Mouse (Mus musculus): ENCODE results near the gene Rnase11. TPM values are rescaled to one million over a fixed set of nuclear protein-coding genes. Genes with fewer than 3 reads are reported as not detected.

The Rnase11 gene
- total RNA-seq (2023) = not detected

DNA sequence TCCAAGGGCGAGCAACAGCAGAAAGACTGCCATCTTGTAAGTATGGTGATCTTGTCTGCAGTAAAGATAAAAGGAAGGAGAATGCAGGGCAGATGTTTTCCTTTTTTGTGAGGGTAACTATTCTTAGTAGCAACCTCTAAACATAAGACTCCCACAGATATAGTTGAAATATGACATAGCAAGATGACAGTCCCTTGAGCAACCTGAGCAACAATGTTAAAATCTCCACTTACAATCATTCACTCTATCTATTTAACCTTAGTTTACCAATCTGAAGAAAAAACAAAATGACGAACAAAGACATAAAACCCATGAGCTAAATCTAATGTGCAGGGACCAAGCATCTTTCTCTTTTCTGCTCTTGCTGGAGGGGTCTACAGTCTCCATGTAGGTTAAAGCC lies at the start of gene Rnase11:
TSS of gene Rnase11 (minus strand) at position 101 of the 400 bp plus-strand sequence.

DNA sequence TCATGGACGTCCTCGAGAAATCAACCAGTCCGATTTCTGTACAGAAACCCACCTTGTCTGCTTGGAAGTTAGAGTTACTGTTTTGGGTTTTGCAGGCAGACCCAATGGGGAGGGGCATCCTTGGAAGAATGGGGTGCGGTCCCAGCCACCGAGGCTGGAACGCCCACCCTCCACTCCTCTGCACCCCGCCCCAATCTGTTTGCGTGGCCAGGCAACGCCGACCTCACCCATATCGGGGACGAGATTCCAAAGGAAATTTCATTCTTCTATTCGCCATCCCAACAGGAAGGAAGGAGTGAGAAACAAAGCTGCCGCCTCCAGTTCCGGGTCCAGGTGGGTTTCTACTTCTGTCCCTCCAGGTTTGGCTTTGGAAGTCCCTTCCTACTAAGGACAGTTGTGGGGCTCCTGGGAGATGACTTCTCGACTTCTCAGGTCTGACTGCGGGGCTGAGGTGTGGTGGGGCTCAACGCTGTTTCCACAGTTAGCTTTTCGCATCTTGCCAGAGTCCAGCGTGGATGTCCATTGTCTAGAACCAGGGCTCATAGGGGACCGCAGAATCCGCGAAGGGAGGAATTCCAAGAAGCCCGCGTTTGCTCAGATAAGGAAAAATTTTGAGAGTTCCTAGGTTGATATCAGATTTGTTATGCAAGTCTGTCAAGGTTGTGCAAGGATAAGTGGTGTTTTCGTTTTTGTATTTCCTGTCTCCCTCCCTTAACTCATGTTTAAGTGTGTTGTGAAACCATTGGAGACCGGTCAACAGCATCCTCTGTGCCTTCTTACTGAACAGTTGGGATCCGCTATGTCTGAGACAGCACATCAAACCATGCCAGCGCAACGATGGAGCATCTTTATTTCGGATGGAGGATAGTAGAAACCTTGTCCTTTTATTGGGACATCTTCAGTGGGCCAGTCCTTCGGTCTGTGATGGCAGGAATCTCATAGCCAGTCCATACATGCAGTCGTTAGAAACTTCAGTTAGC lies 41.2 kb upstream of the Rnase11 start, which contains the start of the genes Rnase4 and Ang:
TSS of gene Rnase4 (plus strand) at position 157 of the 980 bp plus-strand sequence.
TSS of gene Ang (plus strand) at position 230 of the 980 bp plus-strand sequence.

DNA sequence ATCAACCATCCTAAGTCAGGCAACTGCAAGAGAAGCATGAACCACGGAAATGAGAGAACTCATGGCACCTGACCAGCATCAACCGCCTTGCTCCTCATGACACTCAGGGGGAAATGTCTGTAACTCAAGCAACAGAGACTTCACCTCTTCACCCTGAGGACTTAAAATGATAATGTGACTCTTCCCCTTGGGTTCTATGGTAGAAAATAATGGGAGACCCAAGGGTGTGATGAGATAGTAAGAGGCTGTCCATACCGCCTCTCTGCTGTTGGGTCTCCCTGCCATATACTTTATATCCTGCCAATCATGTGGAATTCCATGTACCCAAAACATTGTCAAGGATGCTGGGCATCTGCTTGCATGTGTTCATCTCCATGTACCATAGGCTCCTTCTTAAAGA lies 24.4 kb upstream of the Rnase11 start, which contains the start of gene Olfr750:
TSS of gene Olfr750 (minus strand) at position 101 of the 400 bp plus-strand sequence.

DNA sequence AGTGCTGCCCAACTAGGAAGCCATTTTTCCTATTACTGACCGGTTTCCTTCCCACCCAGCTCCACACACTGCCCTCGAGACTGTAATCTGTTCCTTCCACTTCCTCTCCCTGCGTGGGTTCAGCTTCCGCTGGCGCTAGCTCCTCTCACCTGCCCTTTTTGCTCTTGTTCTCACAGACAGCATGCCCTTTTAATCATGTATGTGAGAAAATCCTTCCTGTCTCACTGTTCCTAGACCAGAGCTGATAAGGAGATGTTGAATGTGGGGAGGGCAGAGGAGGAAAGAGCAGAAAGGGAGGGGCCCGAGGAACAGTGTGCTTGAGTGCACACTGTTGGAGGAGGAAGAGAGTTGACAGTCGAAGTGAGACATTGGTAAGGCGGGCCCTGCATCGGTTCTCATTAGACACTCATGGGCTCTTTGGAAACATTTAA lies 7.5 kb upstream of the Rnase11 start, which contains the start of gene Rnase12:
TSS of gene Rnase12 (minus strand) at position 261 of the 431 bp plus-strand sequence.

DNA sequence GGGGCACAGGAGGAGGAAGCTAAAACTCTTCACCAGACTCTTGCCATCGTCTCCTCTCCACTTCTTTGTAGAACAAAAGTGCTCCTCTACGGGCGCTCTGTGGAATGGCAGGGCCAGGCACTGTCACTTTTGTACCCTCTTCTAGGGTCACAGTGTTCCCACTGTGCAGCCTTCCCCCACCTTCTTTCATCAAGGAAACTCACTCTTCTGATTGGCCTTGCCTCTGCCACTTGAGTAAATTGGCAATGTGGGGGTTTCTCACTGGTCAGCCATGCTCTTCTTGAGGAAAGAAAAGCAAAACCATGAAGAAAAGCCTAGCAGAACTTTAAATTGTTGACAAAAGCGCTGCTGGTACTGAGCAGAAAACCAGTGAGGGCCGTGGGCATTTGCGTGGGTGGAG lies 8.2 kb downstream of the Rnase11 start, which contains the start of gene Rnase9:
TSS of gene Rnase9 (minus strand) at position 101 of the 400 bp plus-strand sequence.

DNA sequence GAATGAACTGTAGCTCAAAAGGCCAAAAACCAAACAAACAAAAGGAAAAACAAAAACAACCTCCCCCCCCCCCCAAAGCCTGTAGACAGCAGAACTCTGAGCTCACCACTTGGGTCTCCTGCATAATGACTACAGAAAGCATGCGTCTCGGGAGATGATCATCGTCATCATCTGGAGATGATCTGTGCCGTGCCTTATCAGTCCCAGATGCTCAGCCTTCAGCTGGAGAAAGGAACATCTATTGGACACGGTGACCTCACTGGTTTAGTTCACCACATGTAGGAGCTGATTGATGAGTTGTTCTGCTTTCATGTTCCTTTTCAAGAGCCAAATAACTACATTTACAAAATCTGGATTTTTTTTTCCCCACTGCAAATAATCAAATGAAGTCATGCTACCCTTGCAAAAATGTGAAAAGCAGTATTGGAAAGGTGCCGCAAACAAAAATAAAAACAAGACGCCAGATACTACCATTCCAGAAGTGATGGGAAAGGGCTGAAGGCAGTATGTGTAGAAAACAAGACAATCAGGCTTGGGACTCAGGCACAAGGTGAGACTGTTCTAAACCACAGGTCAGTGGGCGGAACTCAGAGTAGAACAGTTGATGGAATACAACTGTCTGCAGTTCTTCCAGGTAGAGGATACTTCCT lies 42.7 kb downstream of the Rnase11 start, which contains the start of gene Rnase10:
TSS of gene Rnase10 (plus strand) at position 600 of the 650 bp plus-strand sequence.

Other genes with a start within 250 kb of the Rnase11 start
- not detected for gene Ccnb1ip1, start 242.4 kb downstream of the Rnase11 start, total RNA-seq (2023)
- 10 to 100 TPM; 24.8 to 32.1 TPM for gene Parp2, start 242.3 kb downstream of the Rnase11 start, total RNA-seq (2023)
- gene Tep1, start 179.6 kb downstream of the Rnase11 start, total RNA-seq (2023) = 10 to 100 TPM; 44.4 to 66.7 TPM
- under 1 TPM in 1 of 2 experiments, not detected in 1; 0.33 TPM for gene Klhl33, start 152.7 kb downstream of the Rnase11 start, total RNA-seq (2023)
- gene Osgep, start 125.3 kb downstream of the Rnase11 start, total RNA-seq (2023) = 10 to 100 TPM; 19.2 to 25.5 TPM
- gene Apex1, start 125.2 kb downstream of the Rnase11 start, total RNA-seq (2023) = 10 to 100 TPM; 18.4 to 22.9 TPM
- 10 to 100 TPM; 54.5 to 86.3 TPM for gene Pip4p1, start 119.3 kb downstream of the Rnase11 start, total RNA-seq (2023)
- 10 to 100 TPM; 65.2 to 70.9 TPM for gene Pnp, start 119.1 kb downstream of the Rnase11 start, total RNA-seq (2023)
- 10 to 100 TPM; 67.9 to 80.1 TPM for gene Gm49342, start 105.6 kb downstream of the Rnase11 start, total RNA-seq (2023)
- gene Pnp2, start 94.2 kb downstream of the Rnase11 start, total RNA-seq (2023) = 1 to 10 TPM; 5.8 to 7.4 TPM
- under 1 TPM in 1 of 2 experiments, not detected in 1; 0.22 TPM for gene Rnase10, start 42.4 kb downstream of the Rnase11 start, total RNA-seq (2023)
- not detected for gene Rnase9, start 8.3 kb downstream of the Rnase11 start, total RNA-seq (2023)
- gene Rnase12, start 7.5 kb upstream of the Rnase11 start, total RNA-seq (2023) = 1 to 10 TPM; 1.0 to 2.2 TPM
- gene Olfr750, start 24.3 kb upstream of the Rnase11 start, total RNA-seq (2023) = not detected
- 1 to 10 TPM; 6.5 to 7.8 TPM for gene Rnase4, start 40.9 kb upstream of the Rnase11 start, total RNA-seq (2023)
- gene Ang, start 41.0 kb upstream of the Rnase11 start, total RNA-seq (2023) = 1 to 10 TPM; 5.4 to 6.6 TPM
- not detected for gene Eddm3b, start 64.3 kb upstream of the Rnase11 start, total RNA-seq (2023)
- 10 to 100 TPM; 32.8 to 50.5 TPM for gene Rnase6, start 73.7 kb upstream of the Rnase11 start, total RNA-seq (2023)
- gene Rnase1, start 96.6 kb upstream of the Rnase11 start, total RNA-seq (2023) = not detected
- 1 to 10 TPM in 1 of 2 experiments, under 1 TPM in 1; 0.88 to 1.3 TPM for gene Rnase2b, start 112.1 kb upstream of the Rnase11 start, total RNA-seq (2023)
- gene Ang2, start 149.0 kb upstream of the Rnase11 start, total RNA-seq (2023) = not detected
- gene Ear14, start 153.2 kb upstream of the Rnase11 start, total RNA-seq (2023) = not detected
- 10 to 100 TPM; 38.2 to 59.1 TPM for gene Rnase2a, start 205.9 kb upstream of the Rnase11 start, total RNA-seq (2023)